Mouse (Mus musculus) lung, embryonic 14.5 days (tissue): ENCODE measurements around the gene Fosb. TPM values are rescaled to one million over a fixed set of nuclear protein-coding genes. Genes with fewer than 3 reads are reported as not detected.

Experiments
- ATAC-seq: fragments of 200-750 bp; cut with Nextera tagmentation; 2 replicates; pipeline ENCODE4 v1.8.0; 2017; ENCODE audit warnings: mild to moderate bottlenecking, moderate TSS enrichment, moderate library complexity; ENCODE audit not compliant: insufficient read depth
- DNase-seq: peaks from one replicate; pipeline ENCODE4 v3.0.0-alpha.2; 2015
- H3K27ac ChIP-seq: fragments of 300-500 bp; sonication (generic); 2 replicates; pipeline ENCODE4 v1.5.1; 2014; ENCODE audit warnings: low read depth, mild to moderate bottlenecking, moderate library complexity
- H3K27me3 ChIP-seq: fragments of 300-500 bp; sonication (generic); 2 replicates; pipeline ENCODE4 v1.6.1; 2014; ENCODE audit warnings: low read length, control low read depth; ENCODE audit not compliant: insufficient read depth
- H3K36me3 ChIP-seq: fragments of 300-500 bp; sonication (generic); 2 replicates; pipeline ENCODE4 v1.6.1; 2014; ENCODE audit warnings: control low read depth; ENCODE audit not compliant: insufficient read depth
- H3K4me1 ChIP-seq: fragments of 300-500 bp; sonication (generic); 2 replicates; pipeline ENCODE4 v1.6.1; 2014; ENCODE audit warnings: antibody characterized with exemption, control low read depth; ENCODE audit not compliant: insufficient read depth
- H3K4me2 ChIP-seq: fragments of 300-500 bp; sonication (generic); 2 replicates; pipeline ENCODE4 v1.6.1; 2014; ENCODE audit warnings: mild to moderate bottlenecking
- H3K4me3 ChIP-seq: fragments of 300-500 bp; sonication (generic); 2 replicates; pipeline ENCODE4 v1.5.1; 2014; ENCODE audit warnings: low read depth, low read length
- H3K9ac ChIP-seq: fragments of 300-500 bp; sonication (generic); 2 replicates; pipeline ENCODE4 v1.6.1; 2014
- H3K9me3 ChIP-seq: fragments of 300-500 bp; sonication (generic); 2 replicates; pipeline ENCODE4 v1.6.1; 2016; ENCODE audit warnings: low read depth, low read length, control low read depth
- CTCF ChIP-seq: IDR thresholded peaks from 2 replicates; pipeline ENCODE4 v1.5.1; 2016; ENCODE audit warnings: antibody characterized with exemption, low read depth
- WGBS: fragments of 180-500 bp; shearing (Covaris S2); extraction: QIAGEN DNeasy Blood & Tissue Kit; methylation state at CpG from one replicate; pipeline ENCODE4 v1.1.7; 2014; 5-methylcytosine and 5-hydroxymethylcytosine counted together
- polyA plus RNA-seq: library from polyadenylated mRNA; unstranded; fragments of >200 nt; fragmentation: Nextera tagmentation; extraction: Ambion mirVana; gene quantifications from 2 replicates; pipeline ENCODE4 v1.2.1, GENCODE M21; 2014

Fosb gene
- polyA plus RNA-seq, 1 experiment from 2014 or later, result not detected

DNA sequence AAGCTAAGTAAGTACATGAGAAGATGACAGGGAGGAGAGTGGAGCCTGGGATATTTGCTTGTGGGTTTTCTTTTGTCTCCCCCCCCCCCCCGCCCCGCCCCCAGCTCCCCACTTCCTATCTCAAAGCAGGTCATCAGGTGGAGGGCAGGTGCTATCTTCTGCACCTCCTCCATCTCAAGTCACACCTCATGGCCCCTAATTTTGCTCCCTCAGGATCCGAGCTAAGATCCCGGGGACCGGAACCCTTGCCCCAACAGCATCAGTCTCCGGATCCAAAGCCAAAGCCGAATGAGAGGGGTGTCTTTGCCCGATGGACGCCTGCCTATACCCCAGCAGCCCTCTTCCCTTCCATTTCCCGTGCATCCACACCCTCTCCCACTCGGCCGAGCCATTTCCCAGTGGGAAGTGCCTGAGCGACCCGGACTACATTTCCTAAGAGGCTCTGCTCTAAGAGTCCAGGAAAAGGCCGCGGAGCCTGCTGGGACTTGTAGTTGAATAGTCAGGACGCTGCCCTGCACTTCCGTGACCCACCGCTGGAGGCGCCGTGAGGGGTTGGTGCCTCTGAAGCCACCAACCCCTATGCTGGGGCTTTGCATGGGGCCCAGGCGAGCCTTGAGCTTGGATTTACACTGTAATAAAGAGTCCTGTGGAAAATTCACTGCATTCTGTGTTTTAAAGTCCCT is 14.2 kb downstream of the Fosb start:
- DNase-seq (peak; percentile 98), ATAC-seq (peak; percentile 79)
- Histone ChIP-seq H3K27me3 (no peaks in the 10 kb centered on the region), H3K9ac (peak overlapping the region; percentile 40; the same call in 1 of the 2 replicates), H3K36me3 (no peaks in the 10 kb centered on the region), H3K27ac (no peak overlapping the region), H3K9me3 (no peaks in the 10 kb centered on the region; the same call in 1 of the 2 replicates), H3K4me1 (0 out of 2 replicates have a peak, but pooled peaks cover 5% of the 10 kb centered on the region), H3K4me2 (peak overlapping the region; percentile 65), H3K4me3 (peak overlapping the region; percentile 32)
- TF ChIP-seq CTCF, result peak; percentile 97
- 13% methylated on average over 22 of the region's 22 CpGs for WGBS

DNA sequence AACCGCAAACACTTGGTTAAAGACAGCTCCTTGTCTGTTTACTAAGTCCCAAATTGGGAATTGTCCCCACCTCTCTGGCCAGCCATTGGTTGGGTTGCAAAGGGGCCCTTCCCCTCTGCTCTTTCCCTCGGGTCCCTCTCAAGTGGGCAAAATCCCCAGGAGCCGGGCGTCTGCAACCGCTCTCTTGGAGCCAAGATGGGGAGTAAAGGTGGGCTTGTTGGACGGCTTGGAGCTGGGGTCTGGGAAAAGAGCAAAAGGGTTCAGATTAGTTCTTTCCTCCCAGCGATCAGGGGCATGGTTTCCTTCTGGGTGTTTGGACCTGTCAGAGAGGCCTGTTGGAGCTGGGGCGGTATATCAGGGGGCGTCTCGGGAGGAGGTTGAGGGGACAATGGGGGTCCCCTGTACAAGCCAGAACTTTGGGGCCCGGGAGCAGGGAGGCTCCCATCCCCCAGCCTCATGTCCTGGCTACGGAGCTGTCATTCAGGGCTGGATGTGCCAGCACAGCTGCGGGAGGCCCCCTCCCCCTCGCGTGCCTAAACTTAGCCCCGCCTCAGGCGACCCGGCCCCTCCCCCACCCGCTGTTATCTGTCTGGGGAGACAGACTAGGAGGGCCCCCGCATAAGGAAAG is 18.8 kb downstream of the Fosb start:
- ATAC-seq (peak; percentile 39), DNase-seq (peak; percentile 69)
- Histone ChIP-seq H3K4me2 (peak overlapping the region; percentile 61), H3K4me3 (peak overlapping the region; percentile 38), H3K36me3 (no peaks in the 10 kb centered on the region), H3K4me1 (0 out of 2 replicates have a peak, but pooled peaks cover 5% of the 10 kb centered on the region), H3K27ac (peak overlapping the region; percentile 10; the same call in 1 of the 2 replicates), H3K9me3 (no peaks in the 10 kb centered on the region), H3K27me3 (no peaks in the 10 kb centered on the region), H3K9ac (peak overlapping the region; percentile 41)
- under 1% methylated on average over 19 of the region's 20 CpGs for WGBS
- TF ChIP-seq CTCF, result no peak

DNA sequence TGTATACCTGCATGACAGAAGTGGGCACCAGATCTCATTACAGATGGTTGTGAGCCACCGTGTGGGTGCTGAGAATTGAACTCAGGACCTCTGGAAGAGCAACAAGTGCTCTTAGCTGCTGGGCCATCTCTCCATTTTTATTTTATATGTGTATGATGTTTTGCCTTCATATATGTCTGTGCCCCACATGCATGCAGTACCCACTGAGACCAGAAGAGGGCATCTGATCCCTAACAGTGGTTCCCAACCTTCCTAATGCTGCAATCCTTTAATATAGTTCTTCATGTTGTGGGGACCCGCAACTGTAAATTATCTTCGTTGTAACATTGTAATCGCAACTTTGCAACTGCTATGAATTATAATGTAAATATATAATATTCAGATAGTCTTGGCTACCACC is 25.1 kb downstream of the Fosb start:
- Histone ChIP-seq H3K9ac (no peak overlapping the region), H3K27me3 (peaks cover 27% of the 10 kb centered on the region), H3K4me1 (no peaks in the 10 kb centered on the region; the same call in 1 of the 2 replicates), H3K4me2 (no peak overlapping the region), H3K27ac (no peak overlapping the region), H3K36me3 (no peaks in the 10 kb centered on the region), H3K9me3 (no peaks in the 10 kb centered on the region), H3K4me3 (no peak overlapping the region)
- 21% methylated on average over 4 of the region's 4 CpGs for WGBS
- TF ChIP-seq CTCF, result peak; percentile 83
- ATAC-seq (no peak), DNase-seq (peak; percentile 81)

DNA sequence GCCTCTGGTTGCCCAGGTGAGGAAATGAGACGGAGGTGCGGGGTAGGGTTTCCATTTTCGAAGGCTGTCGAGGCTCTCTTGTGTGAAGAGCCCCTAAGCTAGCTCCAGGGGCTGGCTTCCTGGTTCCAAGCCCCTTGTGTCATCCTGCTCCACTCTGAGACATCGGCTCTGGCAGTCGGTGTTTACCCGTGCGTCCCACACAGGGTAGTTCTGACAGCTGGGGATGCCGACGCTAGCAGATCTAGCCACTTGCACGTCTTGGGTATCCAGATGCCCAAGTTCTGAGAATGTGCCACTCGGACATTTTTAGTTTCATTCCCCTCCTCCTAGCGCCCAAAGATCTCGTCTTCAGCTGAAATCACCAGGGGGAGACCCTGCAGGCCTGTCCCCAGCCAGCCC is 26.4 kb downstream of the Fosb start:
- ATAC-seq (no peak), DNase-seq (no peak)

DNA sequence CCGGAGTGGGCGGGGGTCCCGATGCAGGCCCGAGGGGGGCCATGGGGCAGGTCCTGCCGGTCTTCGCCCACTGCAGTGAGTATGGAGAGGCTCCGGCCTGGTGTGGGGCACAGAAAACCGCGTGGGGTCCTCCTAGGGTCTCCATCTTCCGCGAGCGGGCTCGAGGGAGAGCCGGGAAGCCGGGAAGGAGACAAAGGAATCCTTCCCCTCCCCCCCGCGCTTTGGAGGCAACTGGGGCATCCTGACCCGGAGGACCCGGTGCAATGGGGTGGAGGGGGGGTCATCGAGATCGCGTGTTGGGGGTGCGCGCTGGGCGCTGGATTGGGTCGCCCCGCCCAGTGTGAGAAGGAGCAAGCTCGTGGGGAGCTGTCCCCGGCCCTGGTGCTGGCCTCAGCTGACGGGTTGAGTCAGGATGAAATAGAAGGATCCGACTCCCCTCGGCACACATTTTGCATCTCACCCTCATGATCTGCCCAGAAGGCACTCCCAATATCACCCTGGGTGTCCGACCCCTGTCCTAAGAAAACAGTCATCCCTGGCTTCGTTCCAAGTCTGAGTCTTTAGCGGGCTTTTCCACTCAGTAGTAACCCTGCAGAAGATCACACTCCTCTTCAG is 27.0 kb downstream of the Fosb start:
- 1% methylated on average over 35 of the region's 35 CpGs for WGBS
- DNase-seq (peak; percentile 82), ATAC-seq (peak; percentile 68)
- H3K36me3 ChIP-seq, result no peaks in the 10 kb centered on the region
- no peak overlapping the region for H3K27ac ChIP-seq
- peak overlapping the region; percentile 26 for H3K9ac ChIP-seq
- peaks cover 46% of the 10 kb centered on the region for H3K27me3 ChIP-seq
- H3K4me1 ChIP-seq, result no peaks in the 10 kb centered on the region; the same call in 1 of the 2 replicates
- H3K4me3 ChIP-seq, result peak overlapping the region; percentile 53
- no peak for TF ChIP-seq CTCF
- no peaks in the 10 kb centered on the region for H3K9me3 ChIP-seq
- peak overlapping the region; percentile 99 for H3K4me2 ChIP-seq

More for the DNA sequence above, 26.4 kb downstream of the Fosb start:
- H3K27ac ChIP-seq, result no peak overlapping the region
- TF ChIP-seq CTCF, result no peak
- peak overlapping the region; percentile 99 for H3K4me2 ChIP-seq
- peak overlapping the region; percentile 53; the same call in 1 of the 2 replicates for H3K4me3 ChIP-seq
- 33% methylated on average over 14 of the region's 14 CpGs for WGBS
- no peaks in the 10 kb centered on the region for H3K36me3 ChIP-seq
- no peaks in the 10 kb centered on the region; the same call in 1 of the 2 replicates for H3K4me1 ChIP-seq
- H3K9me3 ChIP-seq, result no peaks in the 10 kb centered on the region
- H3K27me3 ChIP-seq, result peaks cover 41% of the 10 kb centered on the region
- no peak overlapping the region for H3K9ac ChIP-seq

DNA sequence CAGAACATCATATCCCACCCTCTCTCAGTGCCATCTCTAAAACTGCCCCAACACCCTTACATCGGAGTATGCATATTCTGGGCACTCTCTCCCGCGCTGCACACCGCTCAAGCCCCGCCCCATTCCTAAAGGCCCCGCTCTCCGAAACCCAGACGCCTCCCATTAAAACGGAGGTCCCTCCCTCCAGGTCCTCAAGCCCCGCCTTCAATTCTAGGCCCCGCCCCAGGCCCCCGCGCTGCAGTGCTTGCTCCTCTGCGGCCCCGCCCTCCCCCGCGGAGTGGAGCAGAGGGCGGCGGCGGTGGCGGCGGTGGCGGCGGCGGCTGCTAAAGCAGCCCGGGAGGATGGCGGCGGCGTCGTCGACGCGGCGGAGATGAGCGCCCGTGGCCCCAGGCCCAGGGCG is 27.5 kb downstream of the Fosb start, which contains the start of gene Rtn2:
Rtn2 (plus strand) TSS at position 240 of the 400 bp plus-strand sequence.
- ATAC-seq, result peak; percentile 81
- no peaks in the 10 kb centered on the region; the same call in 1 of the 2 replicates for H3K4me1 ChIP-seq
- peak within 1 kb of the TSS; percentile 26 for H3K9ac ChIP-seq
- under 1% methylated on average over 37 of the region's 37 CpGs for WGBS
- H3K4me2 ChIP-seq, result peak within 1 kb of the TSS; percentile 99
- H3K9me3 ChIP-seq, result no peaks in the 10 kb centered on the region
- H3K27ac ChIP-seq, result no peak within 1 kb of the TSS
- peak; percentile 85 for DNase-seq
- H3K4me3 ChIP-seq, result peak within 1 kb of the TSS; percentile 53
- TF ChIP-seq CTCF, result no peak
- peaks cover 49% of the 10 kb centered on the region for H3K27me3 ChIP-seq
- H3K36me3 ChIP-seq, result no peaks in the 10 kb centered on the region
